Mouse (Mus musculus): Measurements from ENCODE around the gene Rpl6. TPM values are rescaled to one million over a fixed set of nuclear protein-coding genes. Genes with fewer than 3 reads are reported as not detected.

Rpl6 gene
- polyA plus RNA-seq, 1 experiment from 2014 or later = 505 TPM

- Histone ChIP-seq H3K9me3 (replicated peaks; ENCODE audit: control insufficient read depth, low read length) (no peaks in the 10 kb centered on the region), H3K4me2 (ENCODE audit: low read length) (no peak overlapping the region), H3K4me1 (ENCODE audit: control insufficient read depth, insufficient read depth, low read length) (no peaks in the 10 kb centered on the region), H3K36me3 (ENCODE audit: control insufficient read depth, insufficient read depth, low read length) (peaks cover 29% of the 10 kb centered on the region), H3K27ac (ENCODE audit: low read depth, low read length) (no peak overlapping the region), H3K9ac (ENCODE audit: low read length) (no peak overlapping the region), H3K27me3 (replicated peaks; ENCODE audit: control insufficient read depth, insufficient read depth, low read length) (no peaks in the 10 kb centered on the region), H3K4me3 (ENCODE audit: low read depth, low read length) (no peak overlapping the region)
- DNase-seq (ENCODE audit: low spot score) (no peak), ATAC-seq (no peak)
- WGBS = 88% methylated on average over 18 of the region's 18 CpGs
These were observed 49.7 kb downstream of the Rpl6 start for GRCm38 (mm10) chr5:121253816-121254497.

- Histone ChIP-seq H3K4me2 (ENCODE audit: low read length) (no peak overlapping the region), H3K4me1 (ENCODE audit: control insufficient read depth, insufficient read depth, low read length) (no peaks in the 10 kb centered on the region), H3K36me3 (ENCODE audit: control insufficient read depth, insufficient read depth, low read length) (peaks cover 36% of the 10 kb centered on the region), H3K9ac (ENCODE audit: low read length) (no peak overlapping the region), H3K27ac (ENCODE audit: low read depth, low read length) (no peak overlapping the region), H3K27me3 (replicated peaks; ENCODE audit: control insufficient read depth, insufficient read depth, low read length) (no peaks in the 10 kb centered on the region), H3K4me3 (ENCODE audit: low read depth, low read length) (no peak overlapping the region), H3K9me3 (replicated peaks; ENCODE audit: control insufficient read depth, low read length) (no peaks in the 10 kb centered on the region)
- 90% methylated on average over 7 of the region's 7 CpGs for WGBS
- no peak for ATAC-seq
- DNase-seq (ENCODE audit: low spot score) = no peak
These were observed 50.7 kb downstream of the Rpl6 start for GRCm38 (mm10) chr5:121254977-121255376.

Other genes with a start within 250 kb of the Rpl6 start
- 10.9 and 17.0 TPM in 2 replicates for gene Rph3a, start 194.4 kb upstream of the Rpl6 start, polyA plus RNA-seq (2014; fragmentation: Nextera tagmentation; extraction: Ambion mirVana)
- gene Ptpn11, start 13.1 kb upstream of the Rpl6 start, polyA plus RNA-seq (2014; fragmentation: Nextera tagmentation; extraction: Ambion mirVana) = 32.1 and 33.8 TPM in 2 replicates
- gene Hectd4, start 15.7 kb downstream of the Rpl6 start, polyA plus RNA-seq (2014; fragmentation: Nextera tagmentation; extraction: Ambion mirVana) = 15.8 and 22.0 TPM in 2 replicates
- 129 and 140 TPM in 2 replicates for gene Trafd1, start 181.2 kb downstream of the Rpl6 start, polyA plus RNA-seq (2014; fragmentation: Nextera tagmentation; extraction: Ambion mirVana)
- gene Naa25, start 193.5 kb downstream of the Rpl6 start, polyA plus RNA-seq (2014; fragmentation: Nextera tagmentation; extraction: Ambion mirVana) = 54.7 and 61.9 TPM in 2 replicates
- gene Tmem116, start 247.4 kb downstream of the Rpl6 start, polyA plus RNA-seq (2014; fragmentation: Nextera tagmentation; extraction: Ambion mirVana) = 1.0 and 1.7 TPM in 2 replicates
- gene Erp29, start 248.0 kb downstream of the Rpl6 start, polyA plus RNA-seq (2014; fragmentation: Nextera tagmentation; extraction: Ambion mirVana) = 125 and 138 TPM in 2 replicates